Mouse (Mus musculus): Measurements from ENCODE around the gene Rars2. TPM values are rescaled to one million over a fixed set of nuclear protein-coding genes. Genes with fewer than 3 reads are reported as not detected.

The Rars2 gene
- polyA plus RNA-seq, 1 experiment from 2014 or later, result 59.5 TPM

- DNase-seq (no peak), ATAC-seq (ENCODE audit: low FRiP score, low TSS enrichment) (no peak)
- Histone ChIP-seq H3K4me2 (ENCODE audit: low read length) (no peak overlapping the region), H3K36me3 (ENCODE audit: control insufficient read depth, insufficient read depth, low read length) (no peaks in the 10 kb centered on the region), H3K27ac (replicated peaks; ENCODE audit: low read depth, low read length) (no peak overlapping the region), H3K4me3 (replicated peaks; ENCODE audit: low read depth, low read length) (no peak overlapping the region), H3K9me3 (ENCODE audit: control insufficient read depth, low read length) (no peaks in the 10 kb centered on the region), H3K27me3 (ENCODE audit: control insufficient read depth, insufficient read depth, low read length) (no peaks in the 10 kb centered on the region), H3K9ac (replicated peaks; ENCODE audit: low read length) (no peak overlapping the region), H3K4me1 (ENCODE audit: control insufficient read depth, insufficient read depth, low read length) (no peaks in the 10 kb centered on the region)
- WGBS, result 98% methylated on average over 11 of the region's 11 CpGs
Measured at GRCm38 (mm10) chr4:34702231-34702630, 87.5 kb downstream of the Rars2 start.

- H3K4me2 ChIP-seq (ENCODE audit: low read length), result no peak overlapping the region
- no peaks in the 10 kb centered on the region for H3K4me1 ChIP-seq (ENCODE audit: control insufficient read depth, insufficient read depth, low read length)
- H3K9ac ChIP-seq (replicated peaks; ENCODE audit: low read length), result no peak overlapping the region
- ATAC-seq (ENCODE audit: low FRiP score, low TSS enrichment) (no peak), DNase-seq (no peak)
- no peaks in the 10 kb centered on the region for H3K9me3 ChIP-seq (ENCODE audit: control insufficient read depth, low read length)
- H3K27me3 ChIP-seq (ENCODE audit: control insufficient read depth, insufficient read depth, low read length), result no peaks in the 10 kb centered on the region
- no peak overlapping the region for H3K27ac ChIP-seq (replicated peaks; ENCODE audit: low read depth, low read length)
- H3K4me3 ChIP-seq (replicated peaks; ENCODE audit: low read depth, low read length), result no peak overlapping the region
- no peaks in the 10 kb centered on the region for H3K36me3 ChIP-seq (ENCODE audit: control insufficient read depth, insufficient read depth, low read length)
- WGBS, result 75% methylated on average over 4 of the region's 4 CpGs
Measured at GRCm38 (mm10) chr4:34703029-34703428, 88.3 kb downstream of the Rars2 start.

GRCm38 (mm10) chr4:34707248-34707647, 92.5 kb downstream of the Rars2 start:
- ATAC-seq (ENCODE audit: low FRiP score, low TSS enrichment), result no peak
- Histone ChIP-seq H3K9ac (replicated peaks; ENCODE audit: low read length) (no peak overlapping the region), H3K27ac (replicated peaks; ENCODE audit: low read depth, low read length) (no peak overlapping the region), H3K4me3 (replicated peaks; ENCODE audit: low read depth, low read length) (no peak overlapping the region), H3K36me3 (ENCODE audit: control insufficient read depth, insufficient read depth, low read length) (no peaks in the 10 kb centered on the region), H3K4me1 (ENCODE audit: control insufficient read depth, insufficient read depth, low read length) (no peaks in the 10 kb centered on the region), H3K4me2 (ENCODE audit: low read length) (no peak overlapping the region), H3K9me3 (ENCODE audit: control insufficient read depth, low read length) (no peaks in the 10 kb centered on the region), H3K27me3 (ENCODE audit: control insufficient read depth, insufficient read depth, low read length) (no peaks in the 10 kb centered on the region)
- WGBS, result 85% methylated on average over 3 of the region's 3 CpGs
- DNase-seq, result no peak

GRCm38 (mm10) chr4:34708127-34708526, 93.4 kb downstream of the Rars2 start:
- no peak overlapping the region for H3K27ac ChIP-seq (replicated peaks; ENCODE audit: low read depth, low read length)
- H3K4me3 ChIP-seq (replicated peaks; ENCODE audit: low read depth, low read length), result no peak overlapping the region
- 86% methylated on average over 3 of the region's 3 CpGs for WGBS
- H3K27me3 ChIP-seq (ENCODE audit: control insufficient read depth, insufficient read depth, low read length), result no peaks in the 10 kb centered on the region
- no peak overlapping the region for H3K4me2 ChIP-seq (ENCODE audit: low read length)
- no peak overlapping the region for H3K9ac ChIP-seq (replicated peaks; ENCODE audit: low read length)
- DNase-seq (no peak), ATAC-seq (ENCODE audit: low FRiP score, low TSS enrichment) (no peak)
- no peaks in the 10 kb centered on the region for H3K4me1 ChIP-seq (ENCODE audit: control insufficient read depth, insufficient read depth, low read length)
- no peaks in the 10 kb centered on the region for H3K9me3 ChIP-seq (ENCODE audit: control insufficient read depth, low read length)
- H3K36me3 ChIP-seq (ENCODE audit: control insufficient read depth, insufficient read depth, low read length), result no peaks in the 10 kb centered on the region

Other genes starting within 250 kb of the Rars2 start
- 86.8 and 102 TPM in 2 replicates for gene Akirin2, start 64.0 kb upstream of the Rars2 start, polyA plus RNA-seq (2014; fragmentation: Nextera tagmentation; extraction: Ambion mirVana)
- 95.2 and 118 TPM in 2 replicates for gene Orc3, start within 50 bp of the Rars2 start, polyA plus RNA-seq (2014; fragmentation: Nextera tagmentation; extraction: Ambion mirVana)
- 40.2 and 41.8 TPM in 2 replicates for gene Slc35a1, start 72.5 kb downstream of the Rars2 start, polyA plus RNA-seq (2014; fragmentation: Nextera tagmentation; extraction: Ambion mirVana)
- 1.4 and 1.7 TPM in 2 replicates for gene Cfap206, start 115.2 kb downstream of the Rars2 start, polyA plus RNA-seq (2014; fragmentation: Nextera tagmentation; extraction: Ambion mirVana)
- gene Gm136, start 141.3 kb downstream of the Rars2 start, polyA plus RNA-seq (2014; fragmentation: Nextera tagmentation; extraction: Ambion mirVana), result not detected in 2 replicates
- 50.9 and 56.0 TPM in 2 replicates for gene Smim8, start 163.5 kb downstream of the Rars2 start, polyA plus RNA-seq (2014; fragmentation: Nextera tagmentation; extraction: Ambion mirVana)